Mouse (Mus musculus) hindbrain, embryonic 16.5 days (tissue): Measurements from ENCODE around the gene Tardbp. TPM values are rescaled to one million over a fixed set of nuclear protein-coding genes. Genes with fewer than 3 reads are reported as not detected.

Experiments
- ATAC-seq: fragments of 200-750 bp; cut with Nextera tagmentation; 2 replicates; pipeline ENCODE4 v1.8.0; 2017; ENCODE audit warnings: moderate TSS enrichment, moderate library complexity
- H3K27ac ChIP-seq: fragments of 300-500 bp; sonication (generic); 2 replicates; pipeline ENCODE4 v1.5.1; 2014; ENCODE audit warnings: low read depth, mild to moderate bottlenecking, control low read depth, low read length, moderate library complexity
- H3K27me3 ChIP-seq: fragments of 300-500 bp; sonication (generic); replicated peaks from 2 replicates; pipeline ENCODE4 v1.6.1; 2014; ENCODE audit warnings: low read length; ENCODE audit not compliant: control insufficient read depth, insufficient read depth
- H3K36me3 ChIP-seq: fragments of 300-500 bp; sonication (generic); 2 replicates; pipeline ENCODE4 v1.6.1; 2014; ENCODE audit warnings: mild to moderate bottlenecking, low read length, moderate library complexity, mixed read lengths; ENCODE audit not compliant: control insufficient read depth, insufficient read depth
- H3K4me1 ChIP-seq: fragments of 300-500 bp; sonication (generic); 2 replicates; pipeline ENCODE4 v1.6.1; 2014; ENCODE audit warnings: low read depth, low read length; ENCODE audit not compliant: control insufficient read depth, insufficient read depth
- H3K4me2 ChIP-seq: fragments of 300-500 bp; sonication (generic); 2 replicates; pipeline ENCODE4 v1.6.1; 2014; ENCODE audit warnings: mild to moderate bottlenecking, low read length, control low read depth, moderate library complexity
- H3K4me3 ChIP-seq: fragments of 300-500 bp; sonication (generic); 2 replicates; pipeline ENCODE4 v1.5.1; 2014; ENCODE audit warnings: mild to moderate bottlenecking, low read length, control low read depth, moderate library complexity
- H3K9ac ChIP-seq: fragments of 300-500 bp; sonication (generic); 2 replicates; pipeline ENCODE4 v1.6.1; 2014; ENCODE audit warnings: low read depth, mild to moderate bottlenecking, control low read depth, low read length, moderate library complexity
- H3K9me3 ChIP-seq: fragments of 300-500 bp; sonication (generic); 2 replicates; pipeline ENCODE4 v1.6.1; 2014; ENCODE audit warnings: mild to moderate bottlenecking, low read length, moderate library complexity; ENCODE audit not compliant: control insufficient read depth
- WGBS: fragments of 180-500 bp; shearing (Covaris S2); extraction: QIAGEN DNeasy Blood & Tissue Kit; methylation state at CpG from one replicate; pipeline ENCODE4 v1.1.7; 2014; 5-methylcytosine and 5-hydroxymethylcytosine counted together
- polyA plus RNA-seq: library from polyadenylated mRNA; unstranded; fragments of >200 nt; fragmentation: Nextera tagmentation; extraction: Ambion mirVana; gene quantifications from 2 replicates; pipeline ENCODE4 v1.2.1, GENCODE M21; 2015

The Tardbp gene
- polyA plus RNA-seq, 1 experiment from 2014 or later = 157 TPM

DNA sequence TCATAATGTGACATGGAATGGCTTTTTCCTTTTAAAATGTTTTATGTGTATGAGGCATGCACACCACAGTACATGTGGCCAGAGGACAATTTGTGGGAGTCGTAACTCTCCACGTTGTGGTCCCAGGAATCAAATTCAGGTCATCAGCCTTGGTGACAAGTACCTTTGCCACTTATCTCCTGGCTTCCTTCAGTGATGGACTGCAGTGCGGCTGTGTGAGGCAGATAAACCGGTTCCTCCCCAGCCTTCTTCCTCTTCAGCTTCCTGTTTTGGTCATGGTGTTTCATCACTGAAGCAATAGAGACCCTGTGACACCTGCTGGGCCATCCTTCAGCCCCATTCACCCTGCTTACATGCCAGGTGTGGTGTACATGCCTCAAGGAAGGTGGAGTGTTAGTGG, 43.6 kb downstream of the Tardbp start:
- H3K36me3 ChIP-seq = peaks cover 22% of the 10 kb centered on the region
- H3K4me2 ChIP-seq = no peak overlapping the region
- no peak overlapping the region for H3K27ac ChIP-seq
- no peaks in the 10 kb centered on the region for H3K9me3 ChIP-seq
- WGBS = 86% methylated on average over 4 of the region's 4 CpGs
- no peak for ATAC-seq
- H3K27me3 ChIP-seq = no peaks in the 10 kb centered on the region
- no peak overlapping the region for H3K9ac ChIP-seq
- no peaks in the 10 kb centered on the region for H3K4me1 ChIP-seq
- H3K4me3 ChIP-seq = no peak overlapping the region

DNA sequence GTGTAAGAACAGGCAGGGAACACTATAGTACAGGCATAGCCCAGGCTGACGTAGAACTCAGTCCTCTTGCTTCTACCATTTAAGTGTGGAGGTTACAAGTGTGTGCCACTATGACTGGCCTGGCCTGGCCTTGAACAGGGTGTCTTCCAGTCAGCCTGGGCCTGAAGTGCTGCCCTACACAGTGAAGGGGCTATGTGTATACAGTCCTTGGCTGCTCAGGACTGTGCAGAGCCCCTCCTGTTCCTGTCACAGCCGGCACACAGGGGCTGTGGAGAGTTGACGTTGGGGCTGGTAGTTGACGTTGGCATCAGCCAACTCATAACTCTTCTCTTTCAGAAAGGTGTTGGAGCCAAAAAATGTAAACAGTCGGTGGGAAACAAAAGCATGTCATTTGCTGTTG, 45.4 kb downstream of the Tardbp start:
- no peak overlapping the region for H3K4me3 ChIP-seq
- no peak overlapping the region for H3K4me2 ChIP-seq
- no peak overlapping the region for H3K9ac ChIP-seq
- 89% methylated on average over 5 of the region's 5 CpGs for WGBS
- no peaks in the 10 kb centered on the region for H3K9me3 ChIP-seq
- H3K27ac ChIP-seq = no peak overlapping the region
- ATAC-seq = no peak; the same call in 1 of the 2 replicates
- H3K4me1 ChIP-seq = no peaks in the 10 kb centered on the region
- H3K36me3 ChIP-seq = peaks cover 27% of the 10 kb centered on the region
- H3K27me3 ChIP-seq = no peaks in the 10 kb centered on the region

DNA sequence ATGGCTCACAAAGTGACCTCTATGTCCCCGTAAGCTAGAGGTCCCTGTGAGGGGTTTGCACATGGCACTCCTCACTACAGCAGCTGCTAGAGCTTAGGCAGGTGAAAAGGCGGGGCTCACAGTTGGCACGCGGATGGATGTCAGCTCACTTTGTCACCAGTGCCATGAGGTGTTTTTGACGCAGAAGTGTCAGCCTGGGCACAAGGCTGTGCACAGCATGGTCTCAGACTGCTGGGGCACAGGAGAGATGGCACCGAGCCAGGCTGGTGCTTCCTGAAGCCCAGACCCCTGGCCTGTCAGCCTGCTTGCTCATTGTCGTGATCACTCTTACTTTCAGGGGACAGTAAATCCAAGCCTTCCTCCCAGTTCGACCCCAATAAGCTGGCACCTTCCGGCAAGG, 46.1 kb downstream of the Tardbp start:
- Histone ChIP-seq H3K9me3 (no peaks in the 10 kb centered on the region), H3K4me3 (no peak overlapping the region), H3K9ac (no peak overlapping the region), H3K36me3 (peaks cover 33% of the 10 kb centered on the region), H3K4me1 (no peaks in the 10 kb centered on the region), H3K27ac (no peak overlapping the region), H3K27me3 (no peaks in the 10 kb centered on the region), H3K4me2 (no peak overlapping the region)
- ATAC-seq = no peak
- 89% methylated on average over 9 of the region's 9 CpGs for WGBS

DNA sequence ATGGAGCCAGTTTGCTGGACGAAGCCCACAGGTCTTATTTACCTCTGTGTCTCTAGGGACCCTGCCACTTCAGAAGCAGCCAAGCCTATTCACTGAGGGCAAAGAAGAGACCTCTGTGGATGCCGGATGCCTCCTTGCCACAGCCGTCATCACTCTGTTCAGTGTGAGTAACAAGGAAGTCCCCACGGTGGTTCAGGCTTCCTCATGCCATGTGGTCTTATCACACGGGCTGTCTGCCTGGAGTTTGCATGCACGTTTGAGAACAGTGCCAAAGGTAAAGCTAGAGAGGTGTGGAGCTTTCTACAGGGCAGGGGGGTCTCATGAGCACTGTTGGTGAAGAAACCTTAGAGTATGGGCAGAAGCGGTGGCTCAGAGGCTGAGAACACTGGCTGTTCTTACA, 53.6 kb downstream of the Tardbp start:
- Histone ChIP-seq H3K4me1 (no peaks in the 10 kb centered on the region), H3K9ac (no peak overlapping the region), H3K27ac (no peak overlapping the region), H3K27me3 (no peaks in the 10 kb centered on the region), H3K4me2 (no peak overlapping the region), H3K36me3 (peaks cover 69% of the 10 kb centered on the region), H3K4me3 (no peak overlapping the region), H3K9me3 (no peaks in the 10 kb centered on the region)
- no peak for ATAC-seq
- WGBS = 92% methylated on average over 7 of the region's 7 CpGs

GRCm38 (mm10) chr4:148570693-148571295, 56.0 kb downstream of the Tardbp start:
- no peaks in the 10 kb centered on the region for H3K27me3 ChIP-seq
- no peaks in the 10 kb centered on the region for H3K4me1 ChIP-seq
- peaks cover 80% of the 10 kb centered on the region for H3K36me3 ChIP-seq
- H3K4me3 ChIP-seq = no peak overlapping the region
- H3K27ac ChIP-seq = no peak overlapping the region
- no peak overlapping the region for H3K9ac ChIP-seq
- no peak overlapping the region for H3K4me2 ChIP-seq
- H3K9me3 ChIP-seq = no peaks in the 10 kb centered on the region
- no peak for ATAC-seq
- 97% methylated on average over 9 of the region's 9 CpGs for WGBS

GRCm38 (mm10) chr4:148570138-148570537, 56.7 kb downstream of the Tardbp start:
- WGBS = 92% methylated on average over 10 of the region's 10 CpGs
- Histone ChIP-seq H3K4me1 (no peaks in the 10 kb centered on the region), H3K27ac (no peak overlapping the region), H3K9me3 (no peaks in the 10 kb centered on the region), H3K4me3 (no peak overlapping the region), H3K36me3 (peaks cover 80% of the 10 kb centered on the region), H3K9ac (no peak overlapping the region), H3K4me2 (no peak overlapping the region), H3K27me3 (no peaks in the 10 kb centered on the region)
- no peak for ATAC-seq

DNA sequence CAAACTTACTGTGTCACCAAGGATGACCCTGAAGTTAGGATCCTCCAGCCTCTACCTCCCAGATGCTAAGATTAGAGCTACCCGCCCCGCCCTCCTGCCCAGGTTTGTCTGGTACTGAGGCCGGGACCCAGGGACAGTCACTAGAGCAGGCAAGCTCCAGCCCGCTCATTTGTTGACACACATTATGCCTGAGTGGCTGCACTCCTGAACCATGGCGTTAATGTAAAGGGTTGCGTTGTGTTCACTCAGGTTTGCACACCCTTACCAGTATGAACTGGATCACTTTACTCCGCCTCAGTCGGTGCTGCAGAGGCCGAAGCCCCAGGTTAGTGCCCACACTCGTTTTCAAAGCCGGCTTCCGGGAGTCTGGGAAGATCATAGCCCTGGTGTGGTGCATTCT, 63.2 kb downstream of the Tardbp start:
- WGBS = 97% methylated on average over 12 of the region's 12 CpGs
- Histone ChIP-seq H3K4me2 (no peak overlapping the region), H3K4me3 (no peak overlapping the region), H3K36me3 (peaks cover 73% of the 10 kb centered on the region), H3K27me3 (no peaks in the 10 kb centered on the region), H3K4me1 (peaks cover 5% of the 10 kb centered on the region), H3K9me3 (no peaks in the 10 kb centered on the region), H3K9ac (no peak overlapping the region), H3K27ac (no peak overlapping the region)
- ATAC-seq = no peak

DNA sequence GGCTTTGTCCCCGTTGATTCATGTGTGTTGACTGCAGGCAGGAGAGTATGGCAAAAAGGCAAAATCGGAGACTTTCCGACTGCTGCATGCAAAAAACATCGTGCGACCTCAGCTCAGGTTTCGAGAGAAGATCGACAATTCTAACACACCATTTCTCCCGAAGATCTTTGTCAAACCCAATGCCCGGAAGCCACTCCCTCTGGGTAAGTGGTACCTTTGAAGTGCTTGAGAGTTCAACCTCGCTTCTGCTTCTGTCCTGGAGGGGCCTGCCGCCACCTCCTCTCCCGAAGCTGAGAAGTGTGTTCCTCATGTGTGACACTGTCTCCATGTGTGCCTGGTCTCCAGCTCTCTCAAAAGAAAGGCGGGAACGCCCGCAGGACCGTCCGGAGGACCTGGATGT, 64.1 kb downstream of the Tardbp start:
- Histone ChIP-seq H3K9me3 (no peaks in the 10 kb centered on the region), H3K27ac (no peak overlapping the region), H3K9ac (no peak overlapping the region), H3K27me3 (no peaks in the 10 kb centered on the region), H3K4me1 (peaks cover 8% of the 10 kb centered on the region), H3K4me3 (no peak overlapping the region), H3K4me2 (no peak overlapping the region), H3K36me3 (peaks cover 64% of the 10 kb centered on the region)
- no peak for ATAC-seq
- 96% methylated on average over 17 of the region's 17 CpGs for WGBS
